Mouse (Mus musculus): Measurements from ENCODE around the gene Muc1.

- TF ChIP-seq SIN3A (IDR thresholded peaks at IDR 0.05; ENCODE audit: low read length) (no peak), ZMIZ1 (IDR thresholded peaks at IDR 0.05; ENCODE audit: low read depth, low read length) (no peak), POLR2A (IDR thresholded peaks at IDR 0.05; ENCODE audit: low read depth, low read length) (no peak)
Measured at GRCm38 (mm10) chr3:89259076-89259475, 30.2 kb downstream of the Muc1 start, which contains the start of gene Dpm3.
